Mouse (Mus musculus) frontal cortex, adult 2 months (tissue): ENCODE data around the gene Msrb2. TPM values are rescaled to one million over a fixed set of nuclear protein-coding genes. Genes with fewer than 3 reads are reported as not detected.

Experiments used
- polyA plus RNA-seq: library from polyadenylated mRNA; depleted of rRNA; stranded (reverse); fragments of >200 nt; gene quantifications from 2 replicates; pipeline ENCODE4 v1.2.3, GENCODE M21; 2012; rRNA removed

The Msrb2 gene
- polyA plus RNA-seq, 1 experiment, result 44.4 TPM

Other genes starting within 250 kb of the Msrb2 start
- gene Armc3, start 172.1 kb upstream of the Msrb2 start, polyA plus RNA-seq, result 0.21 and 0.24 TPM in 2 replicates
- gene Ptf1a, start 74.2 kb downstream of the Msrb2 start, polyA plus RNA-seq, result not detected in 2 replicates
- gene 4921504E06Rik, start 182.5 kb downstream of the Msrb2 start, polyA plus RNA-seq, result 0.08 TPM in 1 of 2 replicates, not detected in the other